In genomic region chr1:178357776-178358710, GRCm38 (mm10) we compare ENCODE assay signal across 15 mouse cellular contexts. TPM values are rescaled to one million over a fixed set of nuclear protein-coding genes. Genes with fewer than 3 reads are reported as not detected.
DNase-seq lines count a peak whose midpoint lies in the region; ATAC-seq and TF ChIP-seq lines count a peak whose summit lies in the region.
"Had no signal": no experiment of that assay in that cellular context is flagged by ENCODE, and none has a peak within 500 bp of the region (broad histone marks: within the 10 kb centered on the region; RNA-seq: fewer than 3 reads in every experiment).

No protein-coding gene starts in this region.

- no peak overlapping the region for H3K4me3 ChIP-seq in heart, postnatal 0 days (ENCODE audit: low read depth, low read length)
- no peak overlapping the region for H3K4me3 ChIP-seq in lung, postnatal 0 days (ENCODE audit: low read depth, low read length)
- H3K4me3 ChIP-seq: heart, embryonic 12.5 days; limb, embryonic 13.5 days had no signal

- no peak for ATAC-seq in heart, postnatal 0 days (ENCODE audit: insufficient read depth, low read depth)
- peak; percentile 90 for ATAC-seq in frontal cortex, adult (ENCODE audit: low TSS enrichment)
- no peak for ATAC-seq in lung, postnatal 0 days

- TF ChIP-seq EP300 in heart, postnatal 0 days (IDR thresholded peaks at IDR 0.05; ENCODE audit: low read depth), result no peak
- no peak for TF ChIP-seq EP300 in lung, postnatal 0 days (IDR thresholded peaks at IDR 0.05)

- H3K4me2 ChIP-seq in heart, postnatal 0 days (ENCODE audit: low read depth, low read length), result no peak overlapping the region
- H3K4me2 ChIP-seq in lung, postnatal 0 days (replicated peaks; ENCODE audit: low read depth, low read length), result no peak overlapping the region
- H3K4me2 ChIP-seq: heart, embryonic 12.5 days; limb, embryonic 13.5 days had no signal

- DNase-seq in heart, postnatal 0 days (ENCODE audit: low spot score), result no peak
- no peak for DNase-seq in heart, postnatal 25 days (ENCODE audit: low spot score)
- DNase-seq in layer of hippocampus, postnatal 36 days, result peak; percentile 48 to 57
- DNase-seq in right cerebral cortex, postnatal 14 days, result peak; percentile 39
- DNase-seq in ovary, postnatal 36 days (ENCODE audit: low spot score), result no peak
- DNase-seq in testis, postnatal 10 days (ENCODE audit: low spot score), result no peak
- DNase-seq in lung, postnatal 0 days (ENCODE audit: low spot score), result no peak
- DNase-seq: adrenal gland, postnatal 14 days; cerebellum, adult 9-10 months; lung, postnatal 4 days; thymus, postnatal 25 days had no signal

- WGBS in heart, postnatal 0 days, result 59% methylated on average over 12 of the region's 12 CpGs
- 53% methylated on average over 12 of the region's 12 CpGs for WGBS in lung, postnatal 0 days

- H3K27me3 ChIP-seq in heart, postnatal 0 days (ENCODE audit: control insufficient read depth, insufficient read depth, low read length), result no peaks in the 10 kb centered on the region
- H3K27me3 ChIP-seq in lung, postnatal 0 days (replicated peaks; ENCODE audit: insufficient read depth, low read length), result no peaks in the 10 kb centered on the region
- H3K27me3 ChIP-seq: heart, embryonic 12.5 days; limb, embryonic 13.5 days had no signal

- H3K4me1 ChIP-seq in heart, postnatal 0 days (ENCODE audit: control insufficient read depth, insufficient read depth), result no peaks in the 10 kb centered on the region
- H3K4me1 ChIP-seq in lung, postnatal 0 days (ENCODE audit: insufficient read depth, low read depth, low read length), result no peaks in the 10 kb centered on the region
- H3K4me1 ChIP-seq: limb, embryonic 13.5 days had no signal

- H3K36me3 ChIP-seq in heart, postnatal 0 days (replicated peaks; ENCODE audit: control insufficient read depth, insufficient read depth, low read length), result no peaks in the 10 kb centered on the region
- no peaks in the 10 kb centered on the region for H3K36me3 ChIP-seq in lung, postnatal 0 days (ENCODE audit: insufficient read depth, low read length)
- H3K36me3 ChIP-seq: G1E; heart, embryonic 12.5 days; limb, embryonic 13.5 days had no signal

- intact Hi-C loops in heart, postnatal 25 days (cut with DNase I), result no loop called here

- no peaks in the 10 kb centered on the region for H3K9me3 ChIP-seq in heart, postnatal 0 days (replicated peaks; ENCODE audit: control insufficient read depth, low read length)
- H3K9me3 ChIP-seq in lung, postnatal 0 days (ENCODE audit: low read length), result no peaks in the 10 kb centered on the region
- H3K9me3 ChIP-seq: G1E; heart, embryonic 12.5 days; limb, embryonic 13.5 days had no signal

- no peak for TF ChIP-seq CTCF in heart, postnatal 0 days (IDR thresholded peaks at IDR 0.05; ENCODE audit: low read depth)
- no peak for TF ChIP-seq CTCF in lung, postnatal 0 days (IDR thresholded peaks at IDR 0.05)

- peak overlapping the region; percentile 12; the same call in 1 of the 2 replicates for H3K27ac ChIP-seq in heart, postnatal 0 days (ENCODE audit: low read depth)
- H3K27ac ChIP-seq in lung, postnatal 0 days (ENCODE audit: low read length), result no peak overlapping the region
- H3K27ac ChIP-seq: limb, embryonic 13.5 days had no signal

- H3K9ac ChIP-seq in heart, postnatal 0 days (replicated peaks; ENCODE audit: low read depth, low read length), result no peak overlapping the region
- H3K9ac ChIP-seq in lung, postnatal 0 days (replicated peaks; ENCODE audit: low read depth), result no peak overlapping the region
- H3K9ac ChIP-seq: heart, embryonic 12.5 days; limb, embryonic 13.5 days had no signal

RNA-seq across cellular contexts. Expression of gene Hnrnpu, which starts 20.4 kb away (rescaled TPM):
- total RNA-seq in heart, postnatal 0 days (2014; rRNA removed; ENCODE audit: low replicate concordance), result 62.2 and 85.6 TPM in 2 replicates
- polyA plus RNA-seq in heart, postnatal 0 days (2015; fragmentation: Nextera tagmentation; extraction: Ambion mirVana), result 107 and 109 TPM in 2 replicates
- 100 to 1,000 TPM; 158 to 184 TPM for total RNA-seq in heart, postnatal 25 days (2021)
- 100 to 1,000 TPM; 397 to 425 TPM for total RNA-seq in layer of hippocampus, postnatal 36 days (2021)
- polyA plus RNA-seq in lung, postnatal 0 days (2015; fragmentation: Nextera tagmentation; extraction: Ambion mirVana), result 116 and 164 TPM in 2 replicates

RNA-seq across cellular contexts. Expression of gene Cox20, which starts 39.1 kb away (rescaled TPM):
- total RNA-seq in heart, postnatal 0 days (2014; rRNA removed; ENCODE audit: low replicate concordance), result 160 and 268 TPM in 2 replicates
- 519 and 555 TPM in 2 replicates for polyA plus RNA-seq in heart, postnatal 0 days (2015; fragmentation: Nextera tagmentation; extraction: Ambion mirVana)
- 100 to 1,000 TPM; 103 to 125 TPM for total RNA-seq in heart, postnatal 25 days (2021)
- 10 to 100 TPM; 42.9 to 44.0 TPM for total RNA-seq in layer of hippocampus, postnatal 36 days (2021)
- polyA plus RNA-seq in lung, postnatal 0 days (2015; fragmentation: Nextera tagmentation; extraction: Ambion mirVana), result 87.1 and 94.8 TPM in 2 replicates

RNA-seq across cellular contexts. Expression of gene Efcab2, which starts 47.8 kb away (rescaled TPM):
- 3.4 and 5.8 TPM in 2 replicates for total RNA-seq in heart, postnatal 0 days (2014; rRNA removed; ENCODE audit: low replicate concordance)
- polyA plus RNA-seq in heart, postnatal 0 days (2015; fragmentation: Nextera tagmentation; extraction: Ambion mirVana), result 28.5 and 33.1 TPM in 2 replicates
- total RNA-seq in heart, postnatal 25 days (2021), result 10 to 100 TPM; 71.8 to 80.5 TPM
- total RNA-seq in layer of hippocampus, postnatal 36 days (2021), result 10 to 100 TPM in 1 of 2 experiments, 1 to 10 TPM in 1; 8.7 to 10.2 TPM
- 5.3 and 6.3 TPM in 2 replicates for polyA plus RNA-seq in lung, postnatal 0 days (2015; fragmentation: Nextera tagmentation; extraction: Ambion mirVana)

Comparison
In these comparisons a context has a peak if more than half of its experiments do, and no peak if none do; other contexts are left out.
1. RNA of gene Efcab2, which starts 47.8 kb away (total RNA-seq): 71.8 to 80.5 TPM in heart, postnatal 25 days; 8.7 to 10.2 TPM in layer of hippocampus, postnatal 36 days and 3.4 to 5.8 TPM in heart, postnatal 0 days; every median in the first group is over 4 times any median in the second.
2. DNase-seq: peak in layer of hippocampus, postnatal 36 days (2 of 2) and right cerebral cortex, postnatal 14 days (single experiment); none in heart, postnatal 0 days (single experiment), heart, postnatal 25 days (single experiment), ovary, postnatal 36 days (single experiment), testis, postnatal 10 days (single experiment) and lung, postnatal 0 days (single experiment).